Mouse (Mus musculus): ENCODE measurements at regions not wholly inside any gene's neighbourhood (a gene's known extent, or its start where the extent isn't known, plus 50 kb on each side); places are given as distances from the start of the nearest gene placed in this dataset.

DNA sequence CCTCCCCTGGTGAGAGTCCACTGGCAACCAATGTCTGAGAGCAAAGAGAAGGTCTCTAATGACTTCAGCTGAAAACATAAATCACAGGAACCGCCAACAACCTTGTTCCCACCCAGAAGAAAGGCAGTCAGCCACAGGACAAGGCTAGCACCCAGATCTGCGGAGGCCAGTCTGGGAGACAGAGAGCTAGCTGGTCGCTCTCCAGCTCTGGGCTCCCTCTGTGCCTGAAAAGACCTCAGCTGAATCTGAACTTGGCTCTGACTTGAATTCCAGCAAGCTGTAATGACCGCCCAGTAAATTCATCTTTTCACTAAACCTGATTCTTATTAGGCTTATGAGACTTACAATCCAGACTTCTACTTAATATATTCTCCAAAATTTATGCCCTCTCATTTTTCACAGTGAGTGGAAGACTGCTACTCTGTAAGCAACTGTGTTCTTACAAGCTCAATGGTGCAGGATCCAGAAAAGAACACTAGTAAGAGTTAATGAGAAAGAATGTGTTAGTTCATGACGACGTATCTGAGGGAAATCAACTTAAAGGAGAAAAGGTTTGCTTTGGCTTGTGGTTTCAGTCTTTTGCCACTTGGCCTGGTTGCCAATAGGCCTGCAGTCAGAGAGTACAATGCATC lies 119.2 kb downstream of the Snx18 start:
- Histone ChIP-seq H3K4me3 (ENCODE audit: extremely low read depth, insufficient read depth, insufficient read length) (no peak overlapping the region), H3K36me3 (ENCODE audit: control insufficient read depth, insufficient read depth, low read length) (no peaks in the 10 kb centered on the region), H3K27ac (ENCODE audit: insufficient read depth, low read length) (no peak overlapping the region), H3K27me3 (ENCODE audit: control insufficient read depth, insufficient read depth, low read length) (no peaks in the 10 kb centered on the region), H3K4me1 (ENCODE audit: control insufficient read depth, insufficient read depth, insufficient read length) (no peaks in the 10 kb centered on the region)
- DNase-seq (ENCODE audit: low read depth in 1 of 2, low spot score in 2 of 2) = no peak
- 82% methylated on average over 6 of the region's 6 CpGs for WGBS
- TF ChIP-seq CTCF (IDR thresholded peaks at IDR 0.05; ENCODE audit: extremely low read depth, insufficient read depth, insufficient read length, insufficient replicate concordance) = no peak
- no peak for TF ChIP-seq POLR2A (IDR thresholded peaks at IDR 0.05; ENCODE audit: low read depth, low read length)

- TF ChIP-seq CTCF (IDR thresholded peaks at IDR 0.05; ENCODE audit: extremely low read depth, insufficient read depth, insufficient read length, insufficient replicate concordance) (no peak), POLR2A (IDR thresholded peaks at IDR 0.05; ENCODE audit: low read depth, low read length) (no peak)
- Histone ChIP-seq H3K4me1 (ENCODE audit: control insufficient read depth, insufficient read depth, insufficient read length) (no peaks in the 10 kb centered on the region), H3K27ac (ENCODE audit: insufficient read depth, low read length) (no peak overlapping the region), H3K36me3 (ENCODE audit: control insufficient read depth, insufficient read depth, low read length) (no peaks in the 10 kb centered on the region), H3K4me3 (ENCODE audit: extremely low read depth, insufficient read depth, insufficient read length) (no peak overlapping the region), H3K27me3 (ENCODE audit: control insufficient read depth, insufficient read depth, low read length) (no peaks in the 10 kb centered on the region)
- WGBS = 48% methylated on average over 5 of the region's 5 CpGs
- no peak for DNase-seq (ENCODE audit: low read depth in 1 of 2, low spot score in 2 of 2)
Measured at GRCm38 (mm10) chr13:113495595-113496285, 122.6 kb downstream of the Snx18 start.

DNA sequence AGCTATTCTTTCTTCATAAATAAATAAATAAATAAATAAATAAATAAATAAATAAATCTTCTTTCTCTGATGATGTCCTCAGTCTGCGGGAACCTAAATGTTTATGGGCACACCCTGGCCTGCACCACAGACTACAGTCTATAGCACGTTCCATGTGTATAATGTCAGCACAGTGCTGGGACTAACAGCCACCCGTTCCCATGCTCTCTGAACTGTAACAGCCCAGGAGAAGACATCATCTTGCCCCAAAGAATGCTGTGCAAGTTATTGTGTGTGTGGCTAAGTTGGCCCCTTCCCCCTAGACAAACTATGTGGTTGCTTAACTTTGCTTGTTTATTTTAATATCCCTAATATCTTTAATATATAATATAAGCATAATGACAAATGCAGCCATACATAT lies 123.2 kb downstream of the Snx18 start:
- TF ChIP-seq POLR2A (IDR thresholded peaks at IDR 0.05; ENCODE audit: low read depth, low read length) (no peak), CTCF (IDR thresholded peaks at IDR 0.05; ENCODE audit: extremely low read depth, insufficient read depth, insufficient read length, insufficient replicate concordance) (no peak)
- WGBS = 79% methylated on average over 3 of the region's 3 CpGs
- no peak overlapping the region for H3K4me3 ChIP-seq (ENCODE audit: extremely low read depth, insufficient read depth, insufficient read length)

GRCm38 (mm10) chr13:113494688-113495087 lies 123.7 kb downstream of the Snx18 start:
- TF ChIP-seq CTCF (IDR thresholded peaks at IDR 0.05; ENCODE audit: extremely low read depth, insufficient read depth, insufficient read length, insufficient replicate concordance) = no peak
- no peak for TF ChIP-seq POLR2A (IDR thresholded peaks at IDR 0.05; ENCODE audit: low read depth, low read length)
- 54% methylated on average over 5 of the region's 5 CpGs for WGBS
- Histone ChIP-seq H3K4me1 (ENCODE audit: control insufficient read depth, insufficient read depth, insufficient read length) (peaks cover 2% of the 10 kb centered on the region; the same call in 1 of the 2 replicates), H3K27me3 (ENCODE audit: control insufficient read depth, insufficient read depth, low read length) (no peaks in the 10 kb centered on the region), H3K27ac (ENCODE audit: insufficient read depth, low read length) (no peak overlapping the region), H3K4me3 (ENCODE audit: extremely low read depth, insufficient read depth, insufficient read length) (no peak overlapping the region), H3K36me3 (ENCODE audit: control insufficient read depth, insufficient read depth, low read length) (no peaks in the 10 kb centered on the region)
- DNase-seq (ENCODE audit: low read depth in 1 of 2, low spot score in 2 of 2) = no peak

More for the DNA sequence above, 123.2 kb downstream of the Snx18 start:
- Histone ChIP-seq H3K36me3 (ENCODE audit: control insufficient read depth, insufficient read depth, low read length) (no peaks in the 10 kb centered on the region), H3K27me3 (ENCODE audit: control insufficient read depth, insufficient read depth, low read length) (no peaks in the 10 kb centered on the region), H3K4me1 (ENCODE audit: control insufficient read depth, insufficient read depth, insufficient read length) (peaks cover 2% of the 10 kb centered on the region; the same call in 1 of the 2 replicates), H3K27ac (ENCODE audit: insufficient read depth, low read length) (no peak overlapping the region)
- no peak for DNase-seq (ENCODE audit: low read depth in 1 of 2, low spot score in 2 of 2)

GRCm38 (mm10) chr13:113489951-113490822 lies 128.2 kb downstream of the Snx18 start:
- Histone ChIP-seq H3K36me3 (ENCODE audit: control insufficient read depth, insufficient read depth, low read length) (no peaks in the 10 kb centered on the region), H3K27me3 (ENCODE audit: control insufficient read depth, insufficient read depth, low read length) (no peaks in the 10 kb centered on the region), H3K27ac (ENCODE audit: insufficient read depth, low read length) (no peak overlapping the region; the same call in 1 of the 2 replicates), H3K4me3 (ENCODE audit: extremely low read depth, insufficient read depth, insufficient read length) (no peak overlapping the region), H3K4me1 (ENCODE audit: control insufficient read depth, insufficient read depth, insufficient read length) (peaks cover 2% of the 10 kb centered on the region; the same call in 1 of the 2 replicates)
- no peak for DNase-seq (ENCODE audit: low read depth in 1 of 2, low spot score in 2 of 2)
- TF ChIP-seq CTCF (IDR thresholded peaks at IDR 0.05; ENCODE audit: extremely low read depth, insufficient read depth, insufficient read length, insufficient replicate concordance) (no peak), POLR2A (IDR thresholded peaks at IDR 0.05; ENCODE audit: low read depth, low read length) (no peak)
- WGBS = 62% methylated on average over 6 of the region's 6 CpGs

DNA sequence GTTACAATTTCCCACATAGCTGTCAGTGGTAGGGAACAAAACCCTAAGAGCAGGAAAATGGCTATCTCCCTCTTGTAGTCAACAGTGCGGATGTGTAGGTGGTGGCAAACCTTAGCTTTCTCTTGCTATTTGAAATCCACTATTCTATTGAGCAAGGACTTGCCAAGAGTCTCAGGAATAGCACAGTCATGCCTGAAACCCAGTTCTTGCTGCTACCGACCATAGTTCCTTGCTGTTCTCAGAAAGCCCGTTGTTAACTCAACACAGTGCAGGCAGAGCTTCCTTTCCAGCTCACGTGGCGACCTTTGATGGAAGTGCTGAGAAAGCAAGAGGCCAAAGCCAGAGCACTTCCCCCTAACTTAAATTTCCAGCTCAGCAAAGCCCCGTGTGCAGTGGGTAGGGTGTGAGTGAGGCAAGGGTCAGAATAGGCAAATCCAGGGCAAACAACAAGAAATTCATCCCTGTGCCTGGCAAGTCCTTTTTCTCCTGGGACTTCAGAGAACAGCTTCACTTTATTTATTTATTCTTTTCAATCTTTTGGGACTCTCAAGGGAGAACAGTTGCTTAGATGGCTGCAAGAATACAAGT lies 131.9 kb downstream of the Snx18 start:
- TF ChIP-seq CTCF (IDR thresholded peaks at IDR 0.05; ENCODE audit: extremely low read depth, insufficient read depth, insufficient read length, insufficient replicate concordance) (no peak), POLR2A (IDR thresholded peaks at IDR 0.05; ENCODE audit: low read depth, low read length) (no peak)
- H3K27me3 ChIP-seq (ENCODE audit: control insufficient read depth, insufficient read depth, low read length) = no peaks in the 10 kb centered on the region
- H3K36me3 ChIP-seq (ENCODE audit: control insufficient read depth, insufficient read depth, low read length) = no peaks in the 10 kb centered on the region
- peaks cover 2% of the 10 kb centered on the region; the same call in 1 of the 2 replicates for H3K4me1 ChIP-seq (ENCODE audit: control insufficient read depth, insufficient read depth, insufficient read length)
- H3K27ac ChIP-seq (ENCODE audit: insufficient read depth, low read length) = no peak overlapping the region
- H3K4me3 ChIP-seq (ENCODE audit: extremely low read depth, insufficient read depth, insufficient read length) = no peak overlapping the region
- WGBS = 23% methylated on average over 6 of the region's 6 CpGs
- no peak for DNase-seq (ENCODE audit: low read depth in 1 of 2, low spot score in 2 of 2)
